Mouse (Mus musculus): Measurements from ENCODE around the gene Tomm34.
"Not testable (repeated sequence)": the region's sequence is repeated elsewhere in the genome, so short reads cannot be mapped to it uniquely, and the experiment has no call there.

The Tomm34 gene

GRCm38 (mm10) chr2:164077875-164078274 lies 6.9 kb upstream of the Tomm34 start:
- no peak for DNase-seq (ENCODE audit: extremely low read depth, low read depth, low spot score)

- no peak for DNase-seq (ENCODE audit: extremely low read depth, low read depth, low spot score)
Measured at GRCm38 (mm10) chr2:164076874-164077425, 6.0 kb upstream of the Tomm34 start.

- DNase-seq (ENCODE audit: extremely low read depth, low read depth, low spot score), result no peak
Measured at GRCm38 (mm10) chr2:164075088-164075487, 4.1 kb upstream of the Tomm34 start.

GRCm38 (mm10) chr2:164073918-164074578 lies 3.1 kb upstream of the Tomm34 start:
- no peak for DNase-seq (ENCODE audit: extremely low read depth, low read depth, low spot score)

GRCm38 (mm10) chr2:164073120-164073519 lies 2.2 kb upstream of the Tomm34 start:
- no peak for DNase-seq (ENCODE audit: extremely low read depth, low read depth, low spot score)

GRCm38 (mm10) chr2:164072109-164072508 lies 1.1 kb upstream of the Tomm34 start:
- no peak for DNase-seq (ENCODE audit: extremely low read depth, low read depth, low spot score)

- DNase-seq (ENCODE audit: extremely low read depth, low read depth, low spot score), result not testable (repeated sequence)
Measured at GRCm38 (mm10) chr2:164071437-164071820, 460 bp upstream of the Tomm34 start.

GRCm38 (mm10) chr2:164070142-164070764 lies 716 bp downstream of the Tomm34 start, which contains the start of gene Stk4:
Gene Stk4, plus strand, starts transcription at chr2:164070322.
- DNase-seq (ENCODE audit: extremely low read depth, low read depth, low spot score), result no peak

- no peak for DNase-seq (ENCODE audit: extremely low read depth, low read depth, low spot score)
Measured at GRCm38 (mm10) chr2:164059634-164060235, 11.2 kb downstream of the Tomm34 start.

- DNase-seq (ENCODE audit: extremely low read depth, low read depth, low spot score), result no peak
Measured at GRCm38 (mm10) chr2:164054671-164055070, 16.3 kb downstream of the Tomm34 start.

- no peak for DNase-seq (ENCODE audit: extremely low read depth, low read depth, low spot score)
Measured at GRCm38 (mm10) chr2:164053767-164054166, 17.2 kb downstream of the Tomm34 start.

GRCm38 (mm10) chr2:164047197-164047690 lies 23.7 kb downstream of the Tomm34 start:
- DNase-seq (ENCODE audit: extremely low read depth, low read depth, low spot score), result no peak

- DNase-seq (ENCODE audit: extremely low read depth, low read depth, low spot score), result no peak
Measured at GRCm38 (mm10) chr2:164041523-164041922, 29.4 kb downstream of the Tomm34 start.

GRCm38 (mm10) chr2:164040949-164041348 lies 30.0 kb downstream of the Tomm34 start:
- no peak for DNase-seq (ENCODE audit: extremely low read depth, low read depth, low spot score)

GRCm38 (mm10) chr2:164038407-164039028 lies 32.5 kb downstream of the Tomm34 start:
- DNase-seq (ENCODE audit: extremely low read depth, low read depth, low spot score), result no peak

GRCm38 (mm10) chr2:164036520-164037019 lies 34.4 kb downstream of the Tomm34 start:
- no peak for DNase-seq (ENCODE audit: extremely low read depth, low read depth, low spot score)

- no peak for DNase-seq (ENCODE audit: extremely low read depth, low read depth, low spot score)
Measured at GRCm38 (mm10) chr2:164032973-164033372, 38.0 kb downstream of the Tomm34 start.

GRCm38 (mm10) chr2:164031147-164031546 lies 39.8 kb downstream of the Tomm34 start:
- DNase-seq (ENCODE audit: extremely low read depth, low read depth, low spot score), result no peak

GRCm38 (mm10) chr2:164025150-164025549 lies 45.8 kb downstream of the Tomm34 start, which contains the start of gene Pabpc1l:
Gene Pabpc1l, plus strand, starts transcription at chr2:164025450.
- no peak for DNase-seq (ENCODE audit: extremely low read depth, low read depth, low spot score)

- no peak for DNase-seq (ENCODE audit: extremely low read depth, low read depth, low spot score)
Measured at GRCm38 (mm10) chr2:164022104-164022503, 48.9 kb downstream of the Tomm34 start.

GRCm38 (mm10) chr2:164019943-164020342 lies 51.0 kb downstream of the Tomm34 start:
- no peak for DNase-seq (ENCODE audit: extremely low read depth, low read depth, low spot score)

All from fat pad, adult 2 months (tissue).